Mouse (Mus musculus) limb, embryonic 14.5 days (tissue): ENCODE measurements around the gene Dusp27. TPM values are rescaled to one million over a fixed set of nuclear protein-coding genes. Genes with fewer than 3 reads are reported as not detected.

Experiments
- ATAC-seq: fragments of 200-750 bp; cut with Nextera tagmentation; 2 replicates; pipeline ENCODE4 v1.8.0; 2017; ENCODE audit warnings: low read depth, moderate number of reproducible peaks, moderate TSS enrichment; ENCODE audit not compliant: low FRiP score
- DNase-seq: peaks from one replicate; pipeline ENCODE4 v3.0.0-alpha.2; 2015; ENCODE audit warnings: low spot score
- H3K27ac ChIP-seq: fragments of 300-500 bp; sonication (generic); replicated peaks from 2 replicates; pipeline ENCODE4 v1.5.1; 2014; ENCODE audit warnings: low read depth, mild to moderate bottlenecking, low read length, moderate library complexity, mixed read lengths
- H3K27me3 ChIP-seq: fragments of 300-500 bp; sonication (generic); 2 replicates; pipeline ENCODE4 v1.6.1; 2014; ENCODE audit warnings: low read length, mixed read lengths; ENCODE audit not compliant: control insufficient read depth, insufficient read depth
- H3K36me3 ChIP-seq: fragments of 300-500 bp; sonication (generic); 2 replicates; pipeline ENCODE4 v1.6.1; 2014; ENCODE audit warnings: mild to moderate bottlenecking, low read length, moderate library complexity, mixed read lengths; ENCODE audit not compliant: control insufficient read depth, insufficient read depth
- H3K4me1 ChIP-seq: fragments of 300-500 bp; sonication (generic); 2 replicates; pipeline ENCODE4 v1.6.1; 2014; ENCODE audit warnings: antibody characterized with exemption, low read length, mixed read lengths; ENCODE audit not compliant: control insufficient read depth, insufficient read depth
- H3K4me2 ChIP-seq: fragments of 300-500 bp; sonication (generic); replicated peaks from 2 replicates; pipeline ENCODE4 v1.6.1; 2014; ENCODE audit warnings: low read depth, mild to moderate bottlenecking, low read length, moderate library complexity; ENCODE audit not compliant: severe bottlenecking
- H3K4me3 ChIP-seq: fragments of 300-500 bp; sonication (generic); replicated peaks from 2 replicates; pipeline ENCODE4 v1.5.1; 2014; ENCODE audit warnings: low read length
- H3K9ac ChIP-seq: fragments of 300-500 bp; sonication (generic); 2 replicates; pipeline ENCODE4 v1.6.1; 2014; ENCODE audit warnings: mild to moderate bottlenecking, low read depth, low read length, moderate library complexity; ENCODE audit not compliant: severe bottlenecking
- H3K9me3 ChIP-seq: fragments of 300-500 bp; sonication (generic); 2 replicates; pipeline ENCODE4 v1.6.1; 2016; ENCODE audit warnings: low read length; ENCODE audit not compliant: control insufficient read depth
- POLR2A ChIP-seq: fragments of 200-500 bp; IDR thresholded peaks from 2 replicates; pipeline ENCODE4 v1.8.0; 2012; ENCODE audit warnings: inconsistent platforms, mild to moderate bottlenecking, moderate library complexity, borderline replicate concordance; ENCODE audit not compliant: insufficient read depth, insufficient read length; ENCODE audit errors: extremely low read depth
- WGBS: fragments of 180-500 bp; shearing (Covaris S2); extraction: QIAGEN DNeasy Blood & Tissue Kit; methylation state at CpG from one replicate; pipeline ENCODE4 v1.1.7; 2014; 5-methylcytosine and 5-hydroxymethylcytosine counted together
- polyA plus RNA-seq, 2 experiments: library from polyadenylated mRNA; depleted of rRNA in 1 of 2; stranded (reverse) in 1 of 2; unstranded in 1 of 2; fragments of >200 nt; fragmentation: Nextera tagmentation in 1 of 2; extraction: Ambion mirVana in 1 of 2; gene quantifications; 2 replicates each; pipeline versions ENCODE4 v1.2.1 to v1.2.3; 2012 to 2014

The Dusp27 gene
- polyA plus RNA-seq, 2 experiments = 3.6 to 6.4 TPM

DNA sequence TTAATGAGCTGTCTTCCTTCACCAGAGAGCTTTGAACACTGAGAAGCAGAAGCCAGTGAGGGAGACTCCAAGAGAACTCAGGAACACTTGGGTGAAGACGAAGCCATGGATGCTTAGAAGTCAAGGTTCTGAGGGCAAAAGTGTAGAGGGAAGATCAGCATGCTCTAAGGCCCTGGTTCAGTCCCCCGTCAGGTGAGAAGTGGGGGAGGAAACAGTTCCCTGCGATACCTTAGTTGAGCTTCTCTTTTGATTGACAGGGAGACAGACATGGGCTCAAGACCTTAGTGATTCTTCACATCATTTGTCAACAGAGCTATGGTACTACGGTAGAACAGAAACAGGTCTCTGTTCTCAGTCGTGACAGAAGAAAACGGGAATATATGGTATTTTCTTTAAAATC is 1.4 kb downstream of the Dusp27 start:
- Histone ChIP-seq H3K36me3 (no peaks in the 10 kb centered on the region), H3K9ac (no peak overlapping the region), H3K9me3 (no peaks in the 10 kb centered on the region), H3K4me3 (no peak overlapping the region), H3K27me3 (no peaks in the 10 kb centered on the region), H3K4me2 (no peak overlapping the region), H3K4me1 (peaks cover 13% of the 10 kb centered on the region), H3K27ac (no peak overlapping the region)
- no peak for TF ChIP-seq POLR2A
- DNase-seq (no peak), ATAC-seq (no peak)
- WGBS = 92% methylated on average over 6 of the region's 6 CpGs

DNA sequence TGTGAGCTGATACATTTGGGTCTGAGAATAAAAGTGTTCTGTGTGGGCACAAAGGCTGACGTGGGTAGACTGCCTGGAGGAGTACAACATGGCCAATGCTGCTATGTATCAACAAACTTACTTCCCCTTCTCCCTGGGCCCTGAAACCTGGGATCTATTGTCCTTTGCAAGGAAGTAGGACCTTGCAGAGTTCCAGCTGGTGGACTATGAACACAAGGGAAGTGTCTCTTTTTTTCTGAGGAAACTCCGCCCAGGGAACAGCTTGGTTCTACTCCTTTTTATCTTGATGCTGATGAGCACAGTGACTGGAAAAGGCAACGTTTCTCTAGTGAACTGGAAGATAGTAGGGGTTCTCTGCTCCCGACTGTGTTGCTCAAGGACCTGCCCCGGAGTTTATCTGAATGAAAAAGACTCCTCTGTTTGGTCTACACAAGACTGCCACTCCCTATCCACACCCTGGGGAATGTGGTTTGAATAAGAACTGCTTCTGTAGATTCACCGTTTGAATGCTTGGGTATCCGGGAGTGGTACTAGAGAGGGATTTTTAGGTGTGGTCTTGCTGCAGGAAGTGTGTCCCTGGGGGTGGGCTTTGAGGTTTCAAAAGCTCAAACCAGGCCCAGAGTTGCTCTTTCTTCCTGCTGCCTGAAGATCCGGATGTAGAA is 2.7 kb downstream of the Dusp27 start:
- TF ChIP-seq POLR2A = no peak
- Histone ChIP-seq H3K9ac (no peak overlapping the region), H3K27ac (no peak overlapping the region), H3K27me3 (no peaks in the 10 kb centered on the region), H3K9me3 (no peaks in the 10 kb centered on the region), H3K4me2 (no peak overlapping the region), H3K36me3 (no peaks in the 10 kb centered on the region), H3K4me3 (no peak overlapping the region), H3K4me1 (peaks cover 11% of the 10 kb centered on the region)
- DNase-seq = no peak
- no peak for ATAC-seq
- WGBS = 77% methylated on average over 8 of the region's 8 CpGs

DNA sequence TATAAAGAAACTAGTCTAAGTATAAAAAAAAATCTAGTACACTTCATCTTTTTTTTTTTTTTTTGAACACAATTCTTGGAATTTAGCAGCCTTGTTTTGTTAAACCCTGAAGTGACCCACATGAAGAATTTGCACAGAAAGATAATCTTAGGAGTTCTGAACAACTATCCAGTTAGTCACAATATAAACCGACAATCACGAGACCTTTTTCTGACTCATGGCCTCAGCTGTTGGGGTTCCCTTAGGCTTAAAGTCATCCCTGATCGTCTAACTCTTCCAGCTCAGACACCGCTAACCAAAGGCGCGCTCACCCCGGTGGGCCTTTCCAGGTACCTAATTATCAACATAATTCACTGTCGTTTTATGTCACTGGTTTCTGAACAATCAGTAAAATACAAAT is 4.0 kb downstream of the Dusp27 start:
- WGBS = 81% methylated on average over 8 of the region's 8 CpGs
- no peak overlapping the region for H3K9ac ChIP-seq
- peaks cover 11% of the 10 kb centered on the region for H3K4me1 ChIP-seq
- H3K9me3 ChIP-seq = no peaks in the 10 kb centered on the region
- no peaks in the 10 kb centered on the region for H3K27me3 ChIP-seq
- no peak for TF ChIP-seq POLR2A
- H3K27ac ChIP-seq = no peak overlapping the region
- no peak overlapping the region for H3K4me2 ChIP-seq
- ATAC-seq = no peak
- H3K4me3 ChIP-seq = no peak overlapping the region
- H3K36me3 ChIP-seq = no peaks in the 10 kb centered on the region
- no peak for DNase-seq

DNA sequence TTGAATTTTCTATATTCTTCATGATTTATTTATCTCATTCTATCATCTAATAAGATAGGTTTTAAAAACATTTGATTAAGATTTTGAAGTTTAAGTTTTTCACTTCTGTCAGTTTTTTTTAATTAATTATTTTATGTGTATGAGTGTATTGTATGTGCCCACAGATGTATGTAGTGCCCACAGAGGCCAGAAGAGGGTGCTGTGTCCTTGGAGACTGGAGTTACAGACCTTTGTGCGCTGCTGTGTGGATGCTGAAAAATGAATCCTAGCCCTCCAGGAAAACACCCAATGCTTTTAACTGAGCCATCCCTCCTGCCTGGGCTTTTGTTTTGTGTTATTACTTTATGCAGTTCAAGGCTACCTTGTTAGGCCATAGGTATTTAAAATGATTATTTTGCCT is 4.7 kb downstream of the Dusp27 start:
- H3K36me3 ChIP-seq = no peaks in the 10 kb centered on the region
- ATAC-seq = no peak
- H3K4me3 ChIP-seq = no peak overlapping the region
- no peak overlapping the region for H3K4me2 ChIP-seq
- H3K9me3 ChIP-seq = no peaks in the 10 kb centered on the region
- H3K27ac ChIP-seq = no peak overlapping the region
- H3K27me3 ChIP-seq = no peaks in the 10 kb centered on the region
- no peak for DNase-seq
- 89% methylated on average over 1 of the region's 1 CpGs for WGBS
- no peak for TF ChIP-seq POLR2A
- peaks cover 8% of the 10 kb centered on the region for H3K4me1 ChIP-seq
- H3K9ac ChIP-seq = no peak overlapping the region

DNA sequence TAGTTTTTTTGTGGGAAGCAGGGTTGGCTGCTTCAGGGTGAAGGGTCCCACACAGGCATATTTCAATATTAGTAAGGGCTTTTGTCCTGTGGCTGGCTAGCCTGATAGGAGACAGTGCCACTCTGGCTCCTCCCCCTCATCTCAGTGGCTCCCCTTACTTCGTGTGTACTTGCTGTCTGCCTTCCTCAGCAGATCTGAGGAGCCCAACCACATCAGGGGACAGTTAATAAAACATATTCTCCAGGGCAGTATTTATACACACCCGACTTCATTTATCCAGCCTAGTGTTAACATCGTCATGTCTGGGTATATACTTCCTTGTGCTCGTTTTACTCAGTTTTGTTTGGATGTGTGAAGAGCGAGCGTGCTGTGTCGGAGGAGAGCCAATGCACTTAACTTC is 5.6 kb downstream of the Dusp27 start:
- no peak overlapping the region for H3K4me2 ChIP-seq
- no peak for DNase-seq
- no peak for ATAC-seq
- H3K36me3 ChIP-seq = no peaks in the 10 kb centered on the region
- H3K27me3 ChIP-seq = no peaks in the 10 kb centered on the region
- no peaks in the 10 kb centered on the region for H3K9me3 ChIP-seq
- no peak overlapping the region for H3K27ac ChIP-seq
- no peak for TF ChIP-seq POLR2A
- 76% methylated on average over 7 of the region's 7 CpGs for WGBS
- H3K4me1 ChIP-seq = no peaks in the 10 kb centered on the region
- H3K9ac ChIP-seq = no peak overlapping the region
- no peak overlapping the region for H3K4me3 ChIP-seq
